Mouse (Mus musculus) kidney, adult 2 months (tissue): Measurements from ENCODE around the gene Cdh23. TPM values are rescaled to one million over a fixed set of nuclear protein-coding genes. Genes with fewer than 3 reads are reported as not detected.
A peak's percentile ranks its signal among the peaks of the same experiment; 100 is the strongest.

ENCODE experiments used
- DNase-seq: peaks from one replicate; pipeline ENCODE4 v3.0.0; 2021
- H3K27ac ChIP-seq: fragments of 200-500 bp; 2 replicates; pipeline ENCODE4 v1.5.1; 2012; ENCODE audit warnings: low read depth, low read length, control low read depth, inconsistent platforms; ENCODE audit not compliant: insufficient read depth
- H3K27me3 ChIP-seq: fragments of 200-500 bp; replicated peaks from 2 replicates; pipeline ENCODE4 v1.6.1; 2012; ENCODE audit warnings: mild to moderate bottlenecking, moderate library complexity, low read length, inconsistent platforms; ENCODE audit not compliant: control insufficient read depth, insufficient read depth
- H3K36me3 ChIP-seq: fragments of 200-500 bp; 2 replicates; pipeline ENCODE4 v1.6.1; 2012; ENCODE audit warnings: mild to moderate bottlenecking, moderate library complexity, low read length, inconsistent platforms; ENCODE audit not compliant: control insufficient read depth, insufficient read depth
- H3K4me1 ChIP-seq: fragments of 200-500 bp; 2 replicates; pipeline ENCODE4 v1.6.1; 2011; ENCODE audit warnings: low read length; ENCODE audit not compliant: control insufficient read depth, insufficient read depth
- H3K4me3 ChIP-seq: fragments of 200-500 bp; 2 replicates; pipeline ENCODE4 v1.5.1; 2011; ENCODE audit warnings: mild to moderate bottlenecking, low read depth, low read length, control low read depth; ENCODE audit not compliant: insufficient read depth
- CTCF ChIP-seq: fragments of 200-500 bp; conservative IDR thresholded peaks from 2 replicates; pipeline ENCODE4 v1.5.1; 2011; ENCODE audit warnings: low read depth, mild to moderate bottlenecking, control low read depth, low read length, moderate library complexity, mixed read lengths; ENCODE audit not compliant: insufficient read depth, insufficient read length
- POLR2A ChIP-seq: fragments of 200-500 bp; IDR thresholded peaks from one replicate; pipeline ENCODE4 v1.6.1; 2011; ENCODE audit warnings: low read depth, low read length, control low read depth
- WGBS: fragments of 180-500 bp; shearing (Covaris S2); methylation state at CpG from one replicate; pipeline ENCODE4 v1.1.7; 2018; 5-methylcytosine and 5-hydroxymethylcytosine counted together
- polyA plus RNA-seq: library from polyadenylated mRNA; depleted of rRNA; stranded (reverse); fragments of >200 nt; gene quantifications from 2 replicates; pipeline ENCODE4 v1.2.3, GENCODE M21; 2012

Gene Cdh23
- polyA plus RNA-seq, 1 experiment: 0.17 TPM

DNA sequence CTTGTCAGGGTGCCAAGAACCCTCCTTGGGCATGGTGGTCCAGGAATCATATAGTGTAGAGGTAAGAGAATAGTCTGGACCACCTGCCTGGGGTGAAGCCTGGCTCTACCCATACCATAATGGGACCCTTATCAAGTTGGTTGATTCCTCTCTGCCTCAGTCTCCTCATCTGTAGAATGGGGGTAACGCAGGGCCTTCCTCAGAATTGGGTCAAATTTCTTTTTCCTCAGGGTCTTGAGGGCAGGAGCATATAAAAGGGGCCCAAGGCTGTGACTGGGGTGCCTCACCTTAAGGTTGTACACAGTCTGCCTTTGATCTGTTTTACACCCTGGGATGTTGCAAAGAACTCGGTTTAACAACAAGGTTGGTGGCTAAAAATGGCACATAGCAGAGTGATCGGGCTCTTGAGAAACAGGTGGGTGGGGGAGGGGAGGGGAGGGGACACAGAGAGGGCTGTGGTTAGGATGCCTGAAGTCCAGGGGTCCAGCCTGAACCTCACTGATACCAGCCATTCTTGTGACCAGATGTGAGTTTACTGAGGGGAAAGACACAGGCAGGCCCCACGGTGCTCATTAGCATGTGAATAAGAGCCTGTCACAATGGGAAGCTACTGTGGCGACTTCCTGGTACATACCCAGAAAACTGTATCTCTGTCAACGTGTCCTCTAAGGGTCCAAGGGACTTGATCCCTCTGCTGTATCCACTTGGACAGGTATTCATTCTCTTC is 305.9 kb downstream of the Cdh23 start:
- no peak for DNase-seq
- WGBS: 63% methylated on average over 6 of the region's 6 CpGs
- no peaks in the 10 kb centered on the region for H3K27me3 ChIP-seq
- no peaks in the 10 kb centered on the region for H3K4me1 ChIP-seq
- no peaks in the 10 kb centered on the region for H3K36me3 ChIP-seq
- H3K4me3 ChIP-seq: no peak overlapping the region
- H3K27ac ChIP-seq: no peak overlapping the region
- TF ChIP-seq POLR2A (no peak), CTCF (no peak)

GRCm38 (mm10) chr10:60389447-60389865 is 306.8 kb downstream of the Cdh23 start:
- peak; percentile 35 for DNase-seq
- TF ChIP-seq CTCF (no peak), POLR2A (no peak)
- Histone ChIP-seq H3K27me3 (no peaks in the 10 kb centered on the region), H3K4me1 (no peaks in the 10 kb centered on the region), H3K4me3 (no peak overlapping the region), H3K36me3 (no peaks in the 10 kb centered on the region), H3K27ac (no peak overlapping the region)
- 25% methylated on average over 9 of the region's 9 CpGs for WGBS

GRCm38 (mm10) chr10:60388332-60388731 is 308.0 kb downstream of the Cdh23 start:
- TF ChIP-seq POLR2A: no peak
- no peak for TF ChIP-seq CTCF
- no peaks in the 10 kb centered on the region for H3K36me3 ChIP-seq
- DNase-seq: no peak
- H3K4me1 ChIP-seq: no peaks in the 10 kb centered on the region
- WGBS: 80% methylated on average over 2 of the region's 2 CpGs
- H3K27ac ChIP-seq: no peak overlapping the region
- no peak overlapping the region for H3K4me3 ChIP-seq
- no peaks in the 10 kb centered on the region for H3K27me3 ChIP-seq

- Histone ChIP-seq H3K36me3 (no peaks in the 10 kb centered on the region), H3K4me1 (no peaks in the 10 kb centered on the region), H3K27me3 (no peaks in the 10 kb centered on the region), H3K4me3 (no peak overlapping the region), H3K27ac (no peak overlapping the region)
- WGBS: 69% methylated on average over 10 of the region's 10 CpGs
- DNase-seq: no peak
- TF ChIP-seq POLR2A (no peak), CTCF (no peak)
Observed at GRCm38 (mm10) chr10:60381142-60381925, 315.0 kb downstream of the Cdh23 start.

DNA sequence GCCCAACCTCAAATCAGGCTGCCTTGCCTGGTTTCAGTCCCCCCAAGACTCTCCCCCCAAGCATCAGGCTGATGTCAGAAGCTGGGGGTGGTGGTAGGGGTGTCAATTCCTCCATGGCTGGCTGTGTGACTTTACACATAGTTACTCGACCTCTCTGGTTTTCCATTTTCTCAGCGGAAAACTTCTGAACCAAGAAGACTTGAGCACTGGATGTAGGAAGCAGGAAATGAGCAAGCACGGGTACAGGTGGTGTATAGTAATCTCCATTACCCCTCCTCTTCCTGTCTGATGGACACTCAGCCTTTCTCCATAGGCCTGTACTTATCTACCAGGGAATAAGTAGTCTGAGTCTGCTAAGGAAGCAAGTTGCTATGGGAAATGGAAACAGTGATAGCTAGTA is 316.1 kb downstream of the Cdh23 start:
- DNase-seq: no peak
- Histone ChIP-seq H3K4me3 (no peak overlapping the region), H3K27ac (no peak overlapping the region), H3K4me1 (no peaks in the 10 kb centered on the region), H3K36me3 (no peaks in the 10 kb centered on the region), H3K27me3 (no peaks in the 10 kb centered on the region)
- TF ChIP-seq POLR2A (no peak), CTCF (no peak)
- WGBS: 64% methylated on average over 3 of the region's 3 CpGs

DNA sequence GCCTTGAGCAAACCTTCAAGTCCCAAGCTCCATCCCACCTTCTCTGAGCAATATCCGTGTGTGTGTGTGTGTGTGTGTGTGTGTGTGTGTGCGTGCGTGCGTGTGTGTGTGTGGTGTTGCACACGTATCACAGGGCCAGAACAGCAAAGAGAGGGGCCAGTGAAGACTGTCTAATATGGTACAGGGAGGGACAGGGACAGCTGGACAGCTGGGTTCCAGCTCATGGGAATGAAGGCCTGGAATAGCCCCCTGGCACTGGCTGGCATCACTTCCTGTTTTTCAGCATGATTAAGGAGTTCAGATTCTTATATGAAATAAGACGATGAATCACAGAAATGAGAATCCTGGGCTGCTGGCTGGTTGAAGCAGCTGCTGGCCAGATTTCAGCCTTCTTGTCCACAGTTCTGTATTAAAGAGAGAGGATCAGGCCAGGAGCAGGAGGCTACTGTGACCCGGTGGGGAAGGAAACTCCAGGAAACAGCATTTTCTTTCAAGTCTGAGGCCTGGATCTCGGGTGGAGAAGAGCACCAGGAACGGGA is 316.8 kb downstream of the Cdh23 start:
- no peaks in the 10 kb centered on the region for H3K4me1 ChIP-seq
- H3K36me3 ChIP-seq: no peaks in the 10 kb centered on the region
- DNase-seq: no peak
- H3K27ac ChIP-seq: no peak overlapping the region
- no peaks in the 10 kb centered on the region for H3K27me3 ChIP-seq
- no peak overlapping the region for H3K4me3 ChIP-seq
- WGBS: 67% methylated on average over 9 of the region's 9 CpGs
- TF ChIP-seq POLR2A (no peak), CTCF (no peak)

GRCm38 (mm10) chr10:60376704-60377103 is 319.6 kb downstream of the Cdh23 start:
- DNase-seq: no peak
- Histone ChIP-seq H3K4me3 (no peak overlapping the region), H3K27ac (no peak overlapping the region), H3K4me1 (no peaks in the 10 kb centered on the region), H3K36me3 (no peaks in the 10 kb centered on the region), H3K27me3 (no peaks in the 10 kb centered on the region)
- 79% methylated on average over 16 of the region's 16 CpGs for WGBS
- TF ChIP-seq CTCF (no peak), POLR2A (no peak)
